Mouse (Mus musculus) adrenal gland, adult (tissue): Measurements from ENCODE around the gene Pskh1.

Source experiments
- DNase-seq, 2 experiments: peaks; one replicate each; pipeline ENCODE4 v3.0.0; 2022 to 2023; ENCODE audit warnings: low spot score in 1 of 2; ENCODE audit not compliant: inconsistent age in 2 of 2

The Pskh1 gene

GRCm38 (mm10) chr8:105900180-105900940 is at the start of gene Pskh1:
Gene Pskh1, plus strand, starts transcription at chr8:105900441.
- peak; percentile 93 to 98 for DNase-seq

DNA sequence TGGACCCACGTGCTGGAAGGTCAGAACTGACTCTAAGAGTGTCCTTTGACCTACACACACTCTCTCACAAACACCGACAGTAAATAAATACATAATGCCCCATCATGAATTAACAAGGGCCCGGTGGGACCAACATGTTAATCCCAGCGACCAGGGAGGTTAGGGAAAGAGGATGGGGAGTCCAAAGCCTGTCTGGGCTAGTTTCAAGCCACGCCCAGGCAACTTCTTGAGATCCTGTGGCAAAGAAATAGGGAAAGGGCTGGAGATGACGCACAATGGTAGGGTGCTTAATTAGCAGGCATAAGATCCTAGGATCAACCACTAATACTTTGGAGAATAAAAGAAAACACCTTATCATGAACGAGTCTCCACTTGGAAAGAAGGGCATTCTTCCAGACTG is 49.6 kb upstream of the Pskh1 start:
- DNase-seq: no peak

DNA sequence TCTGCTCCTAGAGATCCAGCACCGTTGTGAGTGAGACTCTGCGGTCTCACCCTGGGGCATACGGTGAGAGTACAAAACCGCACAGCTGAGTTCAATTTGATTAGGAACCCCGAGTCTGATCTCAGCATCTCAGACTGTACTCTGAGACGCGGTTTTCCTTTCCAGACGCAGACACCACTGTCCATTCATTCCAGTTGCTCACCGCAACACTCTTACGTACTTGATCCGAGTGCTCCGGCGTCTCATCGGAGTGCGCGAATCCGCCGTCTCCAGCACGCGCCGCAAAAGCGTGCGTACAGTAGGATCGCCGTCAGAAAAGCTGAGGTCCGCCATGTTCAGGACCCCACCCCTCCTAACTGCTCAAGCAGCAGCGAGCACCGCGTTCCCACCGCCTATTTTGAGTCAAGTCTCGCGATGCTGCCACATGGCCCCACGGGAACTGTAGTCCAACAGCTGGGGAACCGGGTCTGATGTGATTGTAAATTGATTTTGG is 48.5 kb upstream of the Pskh1 start:
- DNase-seq: peak; percentile 89 to 97

DNA sequence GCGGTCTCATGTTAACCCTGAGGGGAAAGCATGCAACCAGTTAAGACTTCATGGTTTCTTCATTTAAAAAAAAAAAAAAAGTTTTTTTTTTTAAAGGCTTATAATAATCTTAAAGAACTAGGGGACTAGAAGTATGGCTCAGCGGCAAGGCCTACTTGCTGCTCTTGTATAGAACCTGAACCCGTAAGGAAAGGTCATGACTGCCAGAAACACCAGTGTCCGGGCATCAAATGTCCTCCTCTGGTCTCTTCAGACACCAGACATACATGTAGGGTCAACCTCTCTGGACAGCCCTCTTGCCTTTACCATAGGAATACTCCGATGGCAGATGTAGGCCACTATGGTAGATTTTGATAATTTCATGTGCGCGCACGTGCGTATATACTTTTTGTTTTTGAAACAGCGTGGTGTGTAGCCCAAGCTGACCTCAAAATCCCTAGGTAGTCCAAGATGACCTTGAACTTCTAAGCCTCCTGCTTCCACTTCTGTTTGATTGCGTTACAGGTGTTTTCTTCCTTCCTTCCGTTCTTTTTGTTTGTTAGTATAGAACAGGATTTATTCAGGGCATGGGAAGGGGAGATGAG is 48.0 kb upstream of the Pskh1 start:
- peak; percentile 28 to 65 for DNase-seq

GRCm38 (mm10) chr8:105853178-105853577 is 47.1 kb upstream of the Pskh1 start, which contains the start of gene Cenpt:
Gene Cenpt, minus strand, starts transcription at chr8:105853278.
- DNase-seq: peak in 1 of 2 experiments; percentile 44

DNA sequence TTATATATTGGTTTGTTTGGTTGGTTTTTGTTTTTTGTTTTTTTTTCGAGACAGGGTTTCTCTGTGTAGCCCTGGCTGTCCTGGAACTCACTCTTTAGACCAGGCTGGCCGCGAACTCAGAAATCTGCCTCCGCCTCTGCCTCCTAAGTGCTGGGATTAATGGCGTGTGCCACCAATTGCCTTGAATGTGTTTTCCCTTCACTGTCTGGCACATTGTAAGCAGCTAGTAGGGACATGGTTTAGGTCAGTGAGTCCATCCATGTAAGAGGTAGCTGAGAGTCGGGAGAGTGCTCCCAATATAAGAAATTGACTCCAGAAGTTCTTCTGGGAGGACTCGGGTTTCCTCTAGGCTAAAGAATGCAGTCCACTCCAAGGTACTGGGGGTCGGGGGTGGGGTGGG is 45.9 kb upstream of the Pskh1 start:
- DNase-seq: peak in 1 of 2 experiments; percentile 42

- peak; percentile 93 to 97 for DNase-seq
These were observed 45.5 kb upstream of the Pskh1 start, which contains the start of gene Thap11 for GRCm38 (mm10) chr8:105854715-105855216. Gene Thap11, plus strand, starts transcription at chr8:105855132.

- peak; percentile 70 to 76 for DNase-seq
These were observed 44.7 kb upstream of the Pskh1 start for GRCm38 (mm10) chr8:105855248-105856167.

GRCm38 (mm10) chr8:105856168-105856835 is 43.9 kb upstream of the Pskh1 start:
- no peak for DNase-seq

GRCm38 (mm10) chr8:105858495-105858894 is 41.7 kb upstream of the Pskh1 start:
- no peak for DNase-seq

DNA sequence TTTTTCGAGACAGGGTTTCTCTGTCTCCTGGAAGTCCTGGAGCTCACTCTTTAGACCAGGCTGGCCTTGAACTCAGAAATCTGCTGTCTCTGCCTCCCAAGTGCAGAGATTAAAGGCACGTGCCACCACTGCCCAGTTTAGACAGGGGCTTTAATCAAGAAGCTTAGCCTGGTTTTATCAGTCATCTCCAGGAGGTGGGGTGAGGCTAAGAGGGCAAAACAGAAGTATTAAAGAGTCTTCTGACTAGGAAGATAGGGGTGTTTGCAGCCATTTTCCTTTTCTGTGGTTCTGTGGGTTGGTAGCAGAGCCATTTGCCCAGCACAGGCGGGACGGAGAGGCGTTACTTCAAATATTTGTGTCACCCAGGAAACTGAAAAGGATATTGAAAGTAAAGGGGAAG is 40.9 kb upstream of the Pskh1 start:
- peak in 1 of 2 experiments; percentile 56 for DNase-seq

DNA sequence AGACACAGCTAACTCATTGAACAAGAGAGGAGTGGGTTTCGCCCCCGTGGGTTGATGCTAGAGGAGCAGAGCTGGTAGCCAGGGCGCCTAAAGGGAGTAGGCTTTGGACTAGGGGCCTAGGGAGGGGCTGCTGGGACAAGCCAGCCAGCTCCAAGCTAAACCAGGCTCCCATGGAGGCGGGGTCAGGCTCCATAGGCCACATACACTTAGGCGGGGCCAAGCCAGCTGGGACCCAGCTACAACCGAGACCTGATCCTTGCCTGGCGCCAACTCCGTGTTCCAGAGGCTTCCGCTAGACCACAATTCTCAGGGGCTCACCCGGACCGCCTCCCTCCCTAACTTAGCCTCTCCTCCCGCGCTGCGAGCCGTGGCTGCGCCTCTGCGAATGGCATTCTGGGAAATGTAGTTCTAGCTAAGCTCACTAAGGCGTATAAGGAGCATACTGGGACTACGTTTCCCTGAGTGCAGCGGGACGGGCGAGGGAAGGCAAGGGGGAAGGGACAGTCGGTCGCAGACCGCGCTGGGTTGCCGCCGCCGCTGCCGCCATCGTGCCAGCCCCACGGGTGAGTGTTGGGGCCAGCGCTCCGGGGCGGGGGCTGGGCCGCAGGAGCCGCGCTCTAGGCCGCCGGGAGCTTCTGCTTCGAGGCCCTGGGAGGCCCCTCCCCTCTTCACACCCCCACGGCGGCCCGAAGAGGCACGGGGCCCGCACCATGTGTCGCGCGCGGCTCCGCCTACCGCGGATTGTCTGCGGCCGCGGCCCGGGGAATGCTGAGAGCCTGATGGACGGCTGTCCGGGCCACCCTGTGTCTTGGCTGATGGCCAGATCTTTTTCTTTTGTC is 39.9 kb upstream of the Pskh1 start, which contains the start of gene Nutf2:
Gene Nutf2, plus strand, starts transcription at position 438 of the 839 bp plus-strand sequence.
- DNase-seq: peak; percentile 97 to 98

DNA sequence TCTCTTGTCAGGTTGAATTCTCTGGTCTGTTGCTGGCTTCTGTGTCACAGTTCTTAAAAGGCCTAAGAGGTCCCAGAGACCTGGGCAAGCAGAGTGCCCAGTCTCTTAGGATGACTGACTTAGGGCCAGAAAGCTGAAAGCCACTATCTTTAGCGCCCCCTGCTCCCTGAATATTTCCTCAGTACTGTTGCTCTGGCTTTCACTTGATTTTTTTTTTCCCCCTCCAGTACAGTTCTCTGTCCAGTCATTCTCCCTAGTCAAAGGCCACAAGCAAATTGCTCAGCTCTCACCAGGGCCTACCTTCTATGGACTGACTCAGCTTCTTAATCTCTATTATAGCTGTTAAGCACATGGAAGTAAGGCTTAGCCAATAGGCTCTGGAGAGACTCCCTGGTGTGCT is 38.3 kb upstream of the Pskh1 start:
- peak in 1 of 2 experiments; percentile 76 for DNase-seq

- no peak for DNase-seq
These were observed 33.7 kb upstream of the Pskh1 start for GRCm38 (mm10) chr8:105866364-105867029.

DNA sequence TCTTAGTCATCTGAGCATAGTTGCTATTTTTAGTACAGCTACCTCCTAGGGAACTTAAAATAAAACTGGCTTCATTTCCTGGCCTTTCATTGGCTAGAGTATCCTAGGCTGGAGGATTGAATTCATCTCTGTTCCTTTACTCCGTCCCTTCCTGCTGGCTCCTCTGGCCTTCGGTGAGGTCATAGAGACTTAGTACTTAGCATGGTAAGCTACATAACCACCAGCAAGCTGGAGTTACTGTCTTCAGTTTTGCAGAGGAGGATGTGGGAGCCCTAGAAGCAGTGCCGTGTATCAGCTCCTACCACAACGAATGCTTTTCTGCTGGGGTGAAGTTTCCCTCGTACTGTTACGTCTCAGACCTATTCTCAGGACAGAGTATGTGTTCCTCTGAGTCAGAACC is 25.9 kb upstream of the Pskh1 start:
- peak in 1 of 2 experiments; percentile 68 for DNase-seq

GRCm38 (mm10) chr8:105880754-105881520 is 19.3 kb upstream of the Pskh1 start, which contains the start of gene Edc4:
Gene Edc4, plus strand, starts transcription at chr8:105880881.
- peak; percentile 82 to 96 for DNase-seq

DNA sequence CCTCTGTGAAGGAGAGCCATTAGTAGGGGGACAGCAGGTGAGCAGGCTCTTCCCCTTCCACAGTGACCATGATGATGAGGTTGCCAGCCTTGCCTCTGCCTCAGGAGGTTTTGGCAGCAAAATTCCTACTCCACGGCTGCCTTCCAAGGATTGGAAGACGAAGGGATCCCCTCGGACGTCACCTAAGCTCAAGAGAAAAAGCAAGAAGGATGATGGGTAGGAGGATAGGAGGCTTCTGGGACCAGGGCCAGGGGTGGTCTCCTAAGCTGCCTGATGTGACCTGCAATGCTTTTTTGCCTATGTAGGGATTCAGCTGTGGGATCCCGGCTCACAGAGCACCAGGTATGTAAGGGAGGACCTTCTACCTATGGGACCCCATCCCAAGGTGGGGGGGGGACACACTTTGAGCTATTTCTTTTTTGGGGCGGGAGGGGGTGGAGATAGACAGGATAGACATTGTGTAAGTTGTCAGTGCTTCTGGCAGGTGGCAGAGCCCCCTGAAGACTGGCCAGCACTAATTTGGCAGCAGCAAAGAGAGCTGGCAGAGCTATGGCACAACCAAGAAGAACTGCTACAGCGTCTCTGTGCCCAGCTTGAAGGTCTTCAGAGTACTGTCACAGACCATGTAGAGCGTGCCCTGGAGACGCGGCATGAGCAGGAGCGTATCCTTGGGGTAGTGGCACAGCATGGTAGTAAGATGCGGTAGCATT is 10.3 kb upstream of the Pskh1 start:
- DNase-seq: no peak
